Mouse (Mus musculus): Measurements from ENCODE around the gene Slc37a1. TPM values are rescaled to one million over a fixed set of nuclear protein-coding genes. Genes with fewer than 3 reads are reported as not detected.

The Slc37a1 gene
- total and polyA plus RNA-seq, 3 experiments, result 7.3 to 19.7 (median 9.1) TPM

DNA sequence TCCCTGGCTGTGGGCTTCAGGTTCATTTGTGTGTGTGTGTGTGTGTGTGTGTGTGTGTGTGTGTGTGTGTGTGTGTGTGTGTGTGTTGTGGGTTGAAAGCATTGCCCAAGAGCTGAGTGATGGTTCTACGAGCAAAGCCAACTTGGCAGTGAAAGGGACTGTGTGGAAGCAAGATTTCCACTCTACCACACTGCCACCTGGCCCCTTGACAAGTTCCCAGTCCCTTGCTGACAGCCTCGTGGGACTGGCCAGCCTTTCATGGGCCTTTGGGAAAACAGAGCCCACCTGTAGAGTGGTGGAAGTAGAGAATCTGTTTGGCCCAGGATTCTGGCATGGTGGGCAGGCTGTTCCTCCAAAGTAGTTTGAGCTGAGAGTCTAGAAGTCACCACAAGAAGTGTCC is 107.2 kb downstream of the Slc37a1 start:
- DNase-seq, result no peak
- 63% methylated on average over 2 of the region's 2 CpGs for WGBS
- TF ChIP-seq EP300 (IDR thresholded peaks at IDR 0.05; ENCODE audit: insufficient read depth, low read depth, low read length), result no peak
- no peak for TF ChIP-seq CTCF (IDR thresholded peaks at IDR 0.05)
- no peak for TF ChIP-seq POLR2A (IDR thresholded peaks at IDR 0.05; ENCODE audit: insufficient read depth, low read depth, low read length)
- no peak overlapping the region for H3K27ac ChIP-seq
- H3K27me3 ChIP-seq (ENCODE audit: control insufficient read depth, insufficient read depth, low read length), result no peaks in the 10 kb centered on the region
- no peaks in the 10 kb centered on the region for H3K4me1 ChIP-seq (ENCODE audit: control insufficient read depth, insufficient read depth, low read length)
- no peak overlapping the region for H3K9ac ChIP-seq (ENCODE audit: low read depth, low read length)
- intact Hi-C loops (cut with DNase I), result no loop called here
- H3K4me3 ChIP-seq, result no peak overlapping the region
- H3K79me2 ChIP-seq (replicated peaks; ENCODE audit: control insufficient read depth, insufficient read depth, low read length), result no peaks in the 10 kb centered on the region
- H3K36me3 ChIP-seq (ENCODE audit: control insufficient read depth, insufficient read depth, low read length), result no peaks in the 10 kb centered on the region

GRCm38 (mm10) chr17:31400294-31400693 is 113.7 kb downstream of the Slc37a1 start:
- WGBS, result 87% methylated on average over 6 of the region's 6 CpGs
- TF ChIP-seq POLR2A (IDR thresholded peaks at IDR 0.05; ENCODE audit: insufficient read depth, low read depth, low read length), result no peak
- no peak for TF ChIP-seq EP300 (IDR thresholded peaks at IDR 0.05; ENCODE audit: insufficient read depth, low read depth, low read length)
- TF ChIP-seq CTCF (IDR thresholded peaks at IDR 0.05), result no peak
- Histone ChIP-seq H3K4me3 (no peak overlapping the region), H3K9ac (ENCODE audit: low read depth, low read length) (no peak overlapping the region), H3K36me3 (ENCODE audit: control insufficient read depth, insufficient read depth, low read length) (no peaks in the 10 kb centered on the region), H3K79me2 (replicated peaks; ENCODE audit: control insufficient read depth, insufficient read depth, low read length) (no peaks in the 10 kb centered on the region), H3K4me1 (ENCODE audit: control insufficient read depth, insufficient read depth, low read length) (no peaks in the 10 kb centered on the region; the same call in 1 of the 2 replicates), H3K27ac (no peak overlapping the region), H3K27me3 (ENCODE audit: control insufficient read depth, insufficient read depth, low read length) (no peaks in the 10 kb centered on the region)
- intact Hi-C loops (cut with DNase I), result no loop called here
- no peak for DNase-seq

Other genes starting within 250 kb of the Slc37a1 start
- 1 to 10 TPM; 7.0 to 7.2 TPM for gene Abcg1, start 229.1 kb upstream of the Slc37a1 start, total RNA-seq (2021)
- 2.9 and 3.0 TPM in 2 replicates for gene Abcg1, start 229.1 kb upstream of the Slc37a1 start, polyA plus RNA-seq (2012; rRNA removed)
- not detected for gene Tff3, start 157.1 kb upstream of the Slc37a1 start, total RNA-seq (2021)
- 0.39 TPM in 1 of 2 replicates, not detected in the other for gene Tff3, start 157.1 kb upstream of the Slc37a1 start, polyA plus RNA-seq (2012; rRNA removed)
- gene Tff2, start 142.5 kb upstream of the Slc37a1 start, total RNA-seq (2021), result not detected
- 2.4 TPM in 1 of 2 replicates, not detected in the other for gene Tff2, start 142.5 kb upstream of the Slc37a1 start, polyA plus RNA-seq (2012; rRNA removed)
- gene Tff1, start 121.5 kb upstream of the Slc37a1 start, total RNA-seq (2021), result not detected
- gene Tff1, start 121.5 kb upstream of the Slc37a1 start, polyA plus RNA-seq (2012; rRNA removed), result not detected in 2 replicates
- not detected for gene Tmprss3, start 87.8 kb upstream of the Slc37a1 start, total RNA-seq (2021)
- not detected in 2 replicates for gene Tmprss3, start 87.8 kb upstream of the Slc37a1 start, polyA plus RNA-seq (2012; rRNA removed)
- under 1 TPM in 1 of 2 experiments, not detected in 1; 0.36 TPM for gene Ubash3a, start 78.9 kb upstream of the Slc37a1 start, total RNA-seq (2021)
- 0.29 and 0.56 TPM in 2 replicates for gene Ubash3a, start 78.9 kb upstream of the Slc37a1 start, polyA plus RNA-seq (2012; rRNA removed)
- gene Rsph1, start 9.4 kb upstream of the Slc37a1 start, total RNA-seq (2021), result 1 to 10 TPM in 1 of 2 experiments, under 1 TPM in 1; 0.81 to 1.2 TPM
- 0.32 and 1.2 TPM in 2 replicates for gene Rsph1, start 9.4 kb upstream of the Slc37a1 start, polyA plus RNA-seq (2012; rRNA removed)
- 1 to 10 TPM; 3.2 to 4.0 TPM for gene Pde9a, start 99.4 kb downstream of the Slc37a1 start, total RNA-seq (2021)
- 10.4 and 12.1 TPM in 2 replicates for gene Pde9a, start 99.4 kb downstream of the Slc37a1 start, polyA plus RNA-seq (2012; rRNA removed)
- 1 to 10 TPM; 5.2 to 5.6 TPM for gene Wdr4, start 233.2 kb downstream of the Slc37a1 start, total RNA-seq (2021)
- 9.8 and 9.9 TPM in 2 replicates for gene Wdr4, start 233.2 kb downstream of the Slc37a1 start, polyA plus RNA-seq (2012; rRNA removed)
- gene Ndufv3, start 233.3 kb downstream of the Slc37a1 start, total RNA-seq (2021), result 1,000 to 10,000 TPM; 1,326 to 1,509 TPM
- gene Ndufv3, start 233.3 kb downstream of the Slc37a1 start, polyA plus RNA-seq (2012; rRNA removed), result 764 and 972 TPM in 2 replicates